Mouse (Mus musculus): ENCODE data around the gene Chn2. TPM values are rescaled to one million over a fixed set of nuclear protein-coding genes. Genes with fewer than 3 reads are reported as not detected.

Chn2 gene
- polyA plus RNA-seq, 1 experiment, result 8.5 TPM

DNA sequence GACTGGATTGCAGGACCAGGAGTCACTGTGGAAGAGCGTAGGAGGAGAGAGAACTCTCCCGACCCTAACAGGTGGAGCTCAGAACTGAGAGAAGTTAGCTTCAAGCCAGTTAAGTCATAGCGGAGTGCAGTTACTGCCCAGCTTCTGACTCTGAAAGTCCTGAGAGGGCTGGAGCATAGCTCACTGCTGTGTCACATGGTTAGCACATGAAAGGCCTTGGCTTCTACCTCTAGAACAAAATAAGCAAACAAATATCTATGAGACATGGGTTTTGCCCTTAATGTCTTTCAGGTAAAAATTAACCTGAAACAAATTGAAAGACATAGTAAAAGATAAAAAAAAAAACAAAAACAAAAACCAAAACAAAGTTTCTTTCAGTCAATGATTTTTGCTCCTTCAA lies 91.5 kb downstream of the Chn2 start:
- 94% methylated on average over 3 of the region's 3 CpGs for WGBS
- TF ChIP-seq CTCF (IDR thresholded peaks at IDR 0.05; ENCODE audit: insufficient read depth, low read length), result no peak
- TF ChIP-seq POLR2A (IDR thresholded peaks at IDR 0.05; ENCODE audit: borderline replicate concordance, extremely low read depth, low read depth, low read length), result no peak
- Histone ChIP-seq H3K4me1 (ENCODE audit: control insufficient read depth, insufficient read depth, low read length) (no peaks in the 10 kb centered on the region), H3K4me3 (replicated peaks; ENCODE audit: extremely low read depth, low read depth, low read length) (no peak overlapping the region)
- DNase-seq, result no peak

DNA sequence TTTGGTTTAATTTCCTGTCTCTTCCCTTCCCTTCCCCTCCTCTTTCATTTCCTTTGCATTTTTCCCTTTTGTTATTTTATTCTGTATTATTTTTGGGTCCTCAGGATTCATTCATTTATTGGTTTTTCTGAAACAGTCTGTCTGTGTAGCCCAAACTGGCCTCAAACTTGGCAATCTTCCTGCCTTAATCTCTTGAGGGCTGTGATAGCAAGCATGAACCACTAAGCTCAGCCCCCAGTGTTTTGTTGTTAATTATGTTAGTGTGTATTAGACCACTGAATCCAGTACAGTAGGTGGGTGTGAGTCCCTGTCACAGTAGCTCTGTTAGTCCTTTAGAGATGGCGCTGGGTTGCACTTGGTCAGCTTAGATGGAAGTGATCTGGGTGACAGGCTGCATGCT lies 93.2 kb downstream of the Chn2 start:
- no peaks in the 10 kb centered on the region for H3K4me1 ChIP-seq (ENCODE audit: control insufficient read depth, insufficient read depth, low read length)
- no peak overlapping the region for H3K4me3 ChIP-seq (replicated peaks; ENCODE audit: extremely low read depth, low read depth, low read length)
- TF ChIP-seq POLR2A (IDR thresholded peaks at IDR 0.05; ENCODE audit: borderline replicate concordance, extremely low read depth, low read depth, low read length) (no peak), CTCF (IDR thresholded peaks at IDR 0.05; ENCODE audit: insufficient read depth, low read length) (no peak)
- no peak for DNase-seq
- 94% methylated on average over 1 of the region's 1 CpGs for WGBS

DNA sequence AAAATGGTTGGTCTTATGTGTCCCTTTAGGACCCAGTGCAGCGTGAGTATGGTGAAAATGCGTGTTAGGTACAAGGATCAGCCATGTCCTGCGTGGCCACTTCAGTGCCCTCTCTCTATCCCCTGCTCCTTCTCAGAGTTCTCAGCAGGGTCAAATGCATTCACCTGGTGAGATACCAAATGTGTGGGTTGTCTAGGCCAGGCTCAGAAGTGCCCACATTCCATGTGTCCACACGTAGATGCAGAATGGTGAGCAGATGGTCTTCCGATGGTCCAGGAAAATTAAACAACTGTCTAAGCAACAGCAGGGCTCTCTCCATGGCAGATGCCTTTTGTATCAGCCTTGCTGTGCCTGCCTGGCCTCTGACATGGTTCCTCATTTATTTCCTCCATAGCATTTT lies 93.9 kb downstream of the Chn2 start:
- TF ChIP-seq CTCF (IDR thresholded peaks at IDR 0.05; ENCODE audit: insufficient read depth, low read length) (no peak), POLR2A (IDR thresholded peaks at IDR 0.05; ENCODE audit: borderline replicate concordance, extremely low read depth, low read depth, low read length) (no peak)
- 84% methylated on average over 5 of the region's 5 CpGs for WGBS
- Histone ChIP-seq H3K4me3 (replicated peaks; ENCODE audit: extremely low read depth, low read depth, low read length) (no peak overlapping the region), H3K4me1 (ENCODE audit: control insufficient read depth, insufficient read depth, low read length) (no peaks in the 10 kb centered on the region)
- no peak for DNase-seq

DNA sequence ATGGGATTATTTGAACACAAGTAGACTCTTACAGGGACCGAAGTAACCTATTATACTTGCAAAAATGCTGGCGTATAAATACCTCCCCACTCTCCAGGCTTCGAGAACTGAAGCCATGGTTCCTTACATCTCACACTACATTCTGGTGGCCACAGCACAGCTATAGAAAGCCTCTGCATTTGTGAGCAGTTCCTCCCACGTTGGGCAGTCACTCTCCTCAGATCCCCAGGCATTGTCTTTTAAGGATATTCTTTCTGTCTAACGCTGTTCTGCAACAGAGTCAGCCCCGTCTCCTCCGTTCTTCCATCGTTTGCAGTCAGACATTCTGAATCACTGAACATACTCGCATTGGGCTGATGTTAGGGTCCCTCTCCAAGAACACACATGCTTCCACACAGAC lies 98.8 kb downstream of the Chn2 start:
- no peaks in the 10 kb centered on the region for H3K4me1 ChIP-seq (ENCODE audit: control insufficient read depth, insufficient read depth, low read length)
- TF ChIP-seq POLR2A (IDR thresholded peaks at IDR 0.05; ENCODE audit: borderline replicate concordance, extremely low read depth, low read depth, low read length) (no peak), CTCF (IDR thresholded peaks at IDR 0.05; ENCODE audit: insufficient read depth, low read length) (no peak)
- H3K4me3 ChIP-seq (replicated peaks; ENCODE audit: extremely low read depth, low read depth, low read length), result no peak overlapping the region
- DNase-seq, result no peak
- WGBS, result 91% methylated on average over 9 of the region's 9 CpGs

DNA sequence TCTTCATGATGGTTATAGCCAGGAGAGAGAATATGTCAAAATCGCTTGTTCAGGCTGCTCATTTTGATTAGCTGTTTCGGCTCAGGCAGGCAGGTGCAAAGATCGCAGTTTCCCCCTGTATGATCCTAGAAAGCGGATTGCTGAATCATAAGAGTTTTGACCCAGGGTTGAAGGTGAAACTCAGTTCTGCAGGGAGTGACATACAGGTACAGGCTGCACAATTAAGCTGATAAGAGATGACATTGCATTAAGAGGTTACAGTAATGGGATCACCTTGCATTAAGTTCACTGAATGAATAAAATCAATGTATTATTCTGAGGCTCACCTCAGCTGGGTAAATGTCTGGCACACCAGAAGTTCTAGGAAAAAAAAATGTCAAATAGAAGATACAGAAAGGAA lies 101.1 kb downstream of the Chn2 start:
- no peak for DNase-seq
- 97% methylated on average over 4 of the region's 4 CpGs for WGBS
- no peak overlapping the region for H3K4me3 ChIP-seq (replicated peaks; ENCODE audit: extremely low read depth, low read depth, low read length)

DNA sequence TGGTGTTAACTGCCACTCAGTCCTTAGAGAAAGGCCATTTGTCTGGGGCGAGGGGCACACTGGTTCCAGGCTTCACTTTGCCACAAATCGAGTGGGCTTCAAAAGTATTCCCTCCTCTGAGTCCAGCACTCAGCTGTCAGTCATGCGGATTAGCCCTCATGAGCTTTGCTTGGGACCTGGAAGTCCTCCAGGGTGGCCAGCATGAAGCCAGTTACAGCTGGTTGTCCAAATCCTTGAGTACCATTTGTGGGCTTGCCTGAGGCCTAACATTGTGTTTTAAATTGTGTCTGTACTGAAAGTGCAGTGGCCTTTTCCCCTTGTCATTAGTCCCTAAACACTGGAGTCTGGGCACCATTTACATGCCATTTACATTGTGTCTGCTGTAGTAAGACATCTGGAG lies 101.8 kb downstream of the Chn2 start:
- no peak for DNase-seq
- WGBS, result 93% methylated on average over 3 of the region's 3 CpGs
- H3K4me1 ChIP-seq (ENCODE audit: control insufficient read depth, insufficient read depth, low read length), result no peaks in the 10 kb centered on the region
- TF ChIP-seq POLR2A (IDR thresholded peaks at IDR 0.05; ENCODE audit: borderline replicate concordance, extremely low read depth, low read depth, low read length) (no peak), CTCF (IDR thresholded peaks at IDR 0.05; ENCODE audit: insufficient read depth, low read length) (no peak)
- H3K4me3 ChIP-seq (replicated peaks; ENCODE audit: extremely low read depth, low read depth, low read length), result no peak overlapping the region

More for the DNA sequence above, 101.1 kb downstream of the Chn2 start:
- H3K4me1 ChIP-seq (ENCODE audit: control insufficient read depth, insufficient read depth, low read length), result no peaks in the 10 kb centered on the region
- TF ChIP-seq CTCF (IDR thresholded peaks at IDR 0.05; ENCODE audit: insufficient read depth, low read length), result no peak
- no peak for TF ChIP-seq POLR2A (IDR thresholded peaks at IDR 0.05; ENCODE audit: borderline replicate concordance, extremely low read depth, low read depth, low read length)

DNA sequence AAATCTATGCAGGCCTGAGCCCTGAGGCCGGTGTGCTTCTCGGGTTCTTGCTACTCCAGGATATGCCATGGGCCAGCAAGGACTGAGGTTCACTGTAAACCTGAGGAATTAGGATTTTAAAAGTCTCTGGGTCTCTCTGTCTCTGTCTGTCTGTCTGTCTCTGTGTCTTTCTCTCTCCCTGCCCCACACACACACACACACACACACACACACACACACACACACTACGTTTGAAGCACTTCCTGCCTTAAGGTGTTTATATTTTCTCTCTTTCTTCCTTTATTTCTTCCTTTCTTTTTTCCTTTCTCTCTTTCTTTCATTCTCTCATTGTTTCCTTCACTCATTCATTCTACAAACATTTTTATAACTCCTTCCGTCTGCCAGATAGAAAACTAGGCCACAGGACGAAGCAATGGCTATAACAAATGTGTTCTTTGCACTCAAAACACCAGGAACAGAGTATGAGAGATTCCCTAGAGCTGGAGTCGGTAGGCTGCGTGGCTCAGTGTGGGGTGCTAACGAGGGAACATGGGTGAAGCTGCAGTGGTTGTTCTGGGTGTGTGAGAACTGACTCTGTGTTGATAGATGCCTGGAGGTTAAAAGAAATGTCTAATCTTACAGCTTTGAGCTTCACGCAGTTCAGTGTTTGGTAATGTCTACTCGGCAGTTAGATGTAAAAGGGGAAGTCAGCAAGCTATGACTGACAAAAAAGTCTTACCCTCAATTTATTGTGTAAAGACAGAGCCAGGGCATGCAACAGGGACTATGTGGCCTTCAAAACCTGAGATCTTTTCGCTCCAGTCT lies 103.7 kb downstream of the Chn2 start:
- Histone ChIP-seq H3K4me1 (ENCODE audit: control insufficient read depth, insufficient read depth, low read length) (no peaks in the 10 kb centered on the region), H3K4me3 (replicated peaks; ENCODE audit: extremely low read depth, low read depth, low read length) (no peak overlapping the region)
- DNase-seq, result no peak
- no peak for TF ChIP-seq POLR2A (IDR thresholded peaks at IDR 0.05; ENCODE audit: borderline replicate concordance, extremely low read depth, low read depth, low read length)
- no peak for TF ChIP-seq CTCF (IDR thresholded peaks at IDR 0.05; ENCODE audit: insufficient read depth, low read length)
- WGBS, result 73% methylated on average over 11 of the region's 11 CpGs

DNA sequence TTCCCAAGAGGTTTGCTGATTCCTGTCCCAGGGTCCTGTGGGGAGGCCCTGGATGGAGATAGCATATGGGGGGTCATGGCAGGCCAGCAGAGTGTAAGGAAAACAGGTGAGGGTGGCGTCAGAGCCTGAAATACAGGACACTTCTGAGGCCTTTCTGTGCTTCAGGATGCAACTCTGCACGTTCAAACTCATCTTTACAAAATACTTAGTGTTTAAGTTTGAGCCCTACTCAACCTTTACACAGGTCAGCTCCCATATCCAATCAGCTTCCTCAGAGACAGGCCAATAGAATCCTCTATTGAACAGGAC lies 104.3 kb downstream of the Chn2 start:
- no peak overlapping the region for H3K4me3 ChIP-seq (replicated peaks; ENCODE audit: extremely low read depth, low read depth, low read length)
- H3K4me1 ChIP-seq (ENCODE audit: control insufficient read depth, insufficient read depth, low read length), result no peaks in the 10 kb centered on the region
- TF ChIP-seq POLR2A (IDR thresholded peaks at IDR 0.05; ENCODE audit: borderline replicate concordance, extremely low read depth, low read depth, low read length), result no peak
- TF ChIP-seq CTCF (IDR thresholded peaks at IDR 0.05; ENCODE audit: insufficient read depth, low read length), result no peak
- DNase-seq, result no peak
- WGBS, result 81% methylated on average over 2 of the region's 2 CpGs

DNA sequence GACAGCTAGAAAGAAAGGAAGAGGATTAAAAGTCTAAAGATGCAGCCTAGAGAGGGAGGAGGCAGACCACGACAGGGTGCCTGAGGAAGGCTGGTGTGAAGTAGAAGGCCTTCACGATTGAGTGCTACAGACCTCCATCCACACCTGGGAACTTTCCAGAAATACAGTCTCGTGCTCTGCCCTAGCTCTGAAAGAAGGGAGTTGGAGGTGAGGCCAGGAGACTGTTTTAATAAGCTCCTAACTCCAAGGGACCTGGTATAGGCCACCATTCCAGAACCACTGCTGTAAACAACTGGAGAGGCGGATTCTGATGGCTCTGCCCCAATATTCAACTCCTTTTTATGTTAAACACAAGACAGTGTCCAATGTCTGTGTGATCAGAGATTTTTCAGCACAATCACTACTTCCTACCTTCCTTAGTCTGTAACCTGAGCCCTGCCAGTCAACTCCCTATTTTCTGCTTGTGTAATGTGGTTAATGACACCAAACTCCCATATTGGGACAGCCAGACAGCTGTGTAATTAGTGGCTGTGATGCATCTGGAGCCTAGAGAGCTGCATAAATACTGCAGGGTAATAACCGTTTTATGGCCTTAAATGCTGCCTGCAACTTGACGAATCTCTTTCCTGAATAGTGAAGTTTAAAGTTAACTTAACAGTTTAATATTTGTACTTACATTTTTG lies 109.6 kb downstream of the Chn2 start:
- TF ChIP-seq POLR2A (IDR thresholded peaks at IDR 0.05; ENCODE audit: borderline replicate concordance, extremely low read depth, low read depth, low read length), result no peak
- TF ChIP-seq CTCF (IDR thresholded peaks at IDR 0.05; ENCODE audit: insufficient read depth, low read length), result no peak
- no peak for DNase-seq
- Histone ChIP-seq H3K4me3 (replicated peaks; ENCODE audit: extremely low read depth, low read depth, low read length) (no peak overlapping the region), H3K4me1 (ENCODE audit: control insufficient read depth, insufficient read depth, low read length) (no peaks in the 10 kb centered on the region)
- 85% methylated on average over 6 of the region's 6 CpGs for WGBS

DNA sequence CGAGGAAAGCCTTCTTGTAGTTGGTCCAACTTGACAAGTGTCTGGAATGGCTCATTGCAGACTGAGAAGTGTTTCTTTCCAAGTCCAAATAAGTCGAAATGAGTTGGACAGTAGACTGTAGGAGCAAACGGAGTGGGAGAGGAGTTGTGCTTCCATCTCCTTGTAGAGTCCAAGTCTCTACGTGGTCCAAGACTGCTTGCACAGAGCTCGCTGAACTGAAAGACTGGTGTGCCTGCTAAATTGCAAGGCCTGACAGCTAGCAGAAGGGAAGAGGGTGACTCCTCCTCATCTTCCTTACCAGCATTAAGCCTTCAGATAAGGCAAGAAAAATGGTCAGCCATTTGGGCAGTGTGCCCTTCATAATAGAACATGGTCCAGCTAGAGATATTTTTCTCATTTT lies 111.5 kb downstream of the Chn2 start:
- TF ChIP-seq CTCF (IDR thresholded peaks at IDR 0.05; ENCODE audit: insufficient read depth, low read length), result no peak
- TF ChIP-seq POLR2A (IDR thresholded peaks at IDR 0.05; ENCODE audit: borderline replicate concordance, extremely low read depth, low read depth, low read length), result no peak
- WGBS, result 66% methylated on average over 5 of the region's 5 CpGs
- DNase-seq, result no peak
- no peaks in the 10 kb centered on the region; the same call in 1 of the 2 replicates for H3K4me1 ChIP-seq (ENCODE audit: control insufficient read depth, insufficient read depth, low read length)
- H3K4me3 ChIP-seq (replicated peaks; ENCODE audit: extremely low read depth, low read depth, low read length), result no peak overlapping the region

All from lung, adult 2 months (tissue).